Mouse (Mus musculus) heart, embryonic 13.5 days (tissue): Measurements from ENCODE around the gene Serpinb6a. TPM values are rescaled to one million over a fixed set of nuclear protein-coding genes. Genes with fewer than 3 reads are reported as not detected.
"Not testable (repeated sequence)": the region's sequence is repeated elsewhere in the genome, so short reads cannot be mapped to it uniquely, and the experiment has no call there.

Experiments
- ATAC-seq: fragments of 200-750 bp; cut with Nextera tagmentation; 2 replicates; pipeline ENCODE4 v1.8.0; 2017; ENCODE audit warnings: moderate TSS enrichment; ENCODE audit not compliant: insufficient number of reproducible peaks, low FRiP score, low TSS enrichment; ENCODE audit errors: extremely low read depth
- H3K27ac ChIP-seq: fragments of 300-500 bp; sonication (generic); replicated peaks from 2 replicates; pipeline ENCODE4 v1.5.1; 2015; ENCODE audit warnings: moderate library complexity, mild to moderate bottlenecking, inconsistent platforms
- H3K27me3 ChIP-seq: fragments of 300-500 bp; sonication (generic); replicated peaks from 2 replicates; pipeline ENCODE4 v1.6.1; 2015; ENCODE audit warnings: mild to moderate bottlenecking, inconsistent platforms
- H3K36me3 ChIP-seq: fragments of 300-500 bp; sonication (generic); 2 replicates; pipeline ENCODE4 v1.6.1; 2015; ENCODE audit warnings: mild to moderate bottlenecking, inconsistent platforms
- H3K4me1 ChIP-seq: fragments of 300-500 bp; sonication (generic); 2 replicates; pipeline ENCODE4 v1.6.1; 2015; ENCODE audit warnings: inconsistent platforms
- H3K4me2 ChIP-seq: fragments of 300-500 bp; sonication (generic); 2 replicates; pipeline ENCODE4 v1.6.1; 2015; ENCODE audit warnings: inconsistent platforms, mild to moderate bottlenecking, moderate library complexity
- H3K4me3 ChIP-seq: fragments of 300-500 bp; sonication (generic); 2 replicates; pipeline ENCODE4 v1.5.1; 2015; ENCODE audit warnings: moderate library complexity, mild to moderate bottlenecking, inconsistent platforms
- H3K9ac ChIP-seq: fragments of 300-500 bp; sonication (generic); 2 replicates; pipeline ENCODE4 v1.6.1; 2015; ENCODE audit warnings: inconsistent platforms, mild to moderate bottlenecking, moderate library complexity
- H3K9me3 ChIP-seq: fragments of 300-500 bp; sonication (generic); 2 replicates; pipeline ENCODE4 v1.6.1; 2016; ENCODE audit warnings: inconsistent platforms
- WGBS: fragments of 180-500 bp; shearing (Covaris S2); methylation state at CpG from one replicate; pipeline ENCODE4 v1.1.7; 2015; ENCODE audit warnings: mixed read lengths; 5-methylcytosine and 5-hydroxymethylcytosine counted together
- polyA plus RNA-seq: library from polyadenylated mRNA; unstranded; fragments of >200 nt; fragmentation: Nextera tagmentation; extraction: Ambion mirVana; gene quantifications from 2 replicates; pipeline ENCODE4 v1.2.1, GENCODE M21; 2015

Gene Serpinb6a
- polyA plus RNA-seq, 1 experiment from 2014 or later = 47.7 TPM

GRCm38 (mm10) chr13:33941288-33941808 lies 61.2 kb downstream of the Serpinb6a start:
- Histone ChIP-seq H3K4me1 (peaks cover 18% of the 10 kb centered on the region), H3K4me3 (no peak overlapping the region), H3K27ac (no peak overlapping the region), H3K27me3 (no peaks in the 10 kb centered on the region), H3K9ac (no peak overlapping the region), H3K4me2 (no peak overlapping the region), H3K9me3 (no peaks in the 10 kb centered on the region), H3K36me3 (no peaks in the 10 kb centered on the region)
- 78% methylated on average over 5 of the region's 5 CpGs for WGBS
- no peak for ATAC-seq

DNA sequence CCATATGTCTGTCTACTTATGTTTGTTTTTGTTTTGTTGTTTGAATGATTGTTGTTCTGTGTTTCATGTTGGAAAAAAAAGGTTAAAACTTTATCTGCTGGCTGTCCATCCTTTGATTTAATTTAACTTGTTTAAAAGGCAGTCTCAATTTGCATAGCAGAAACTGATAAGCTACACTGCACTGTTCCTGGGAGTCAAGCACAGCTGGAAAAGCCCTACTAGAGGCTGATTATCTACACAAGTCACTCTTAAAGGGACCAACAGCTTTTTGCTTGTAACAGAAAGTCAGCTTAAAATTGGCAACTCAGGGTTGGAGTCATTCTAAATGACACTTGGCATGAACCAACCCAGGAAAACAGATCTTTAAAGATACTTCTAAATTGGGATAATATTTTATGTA lies 65.0 kb downstream of the Serpinb6a start:
- H3K36me3 ChIP-seq, H3K27me3 ChIP-seq, H3K4me2 ChIP-seq, ATAC-seq, H3K9me3 ChIP-seq, H3K4me3 ChIP-seq, H3K9ac ChIP-seq: not testable (repeated sequence)
- Histone ChIP-seq H3K27ac (peak overlapping the region; percentile 26), H3K4me1 (peaks cover 33% of the 10 kb centered on the region)

DNA sequence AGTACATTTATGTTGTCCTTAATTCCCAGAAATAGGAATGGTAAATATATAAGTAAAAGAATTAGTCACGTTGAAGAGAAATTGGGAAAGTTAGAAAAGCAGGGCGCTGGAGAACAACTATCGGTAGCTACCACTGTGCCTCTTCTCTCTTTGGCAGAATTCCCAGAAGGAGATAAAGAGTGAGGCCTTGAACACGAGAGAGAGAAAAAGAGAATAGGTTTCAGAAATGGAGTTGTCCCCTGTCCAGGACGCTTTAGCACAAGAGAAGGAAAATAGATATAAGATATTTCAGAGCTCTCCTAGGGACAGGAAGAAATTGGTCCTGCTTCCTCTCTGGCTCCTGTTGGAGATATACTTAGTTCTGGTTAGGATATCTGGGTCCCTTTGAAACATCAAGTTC lies 65.4 kb downstream of the Serpinb6a start:
- no peak overlapping the region for H3K9ac ChIP-seq
- H3K27me3 ChIP-seq = no peaks in the 10 kb centered on the region
- H3K4me3 ChIP-seq = no peak overlapping the region
- H3K4me2 ChIP-seq = peak overlapping the region; percentile 81
- peak overlapping the region; percentile 26 for H3K27ac ChIP-seq
- 25% methylated on average over 5 of the region's 5 CpGs for WGBS
- H3K36me3 ChIP-seq = no peaks in the 10 kb centered on the region
- H3K4me1 ChIP-seq = peaks cover 32% of the 10 kb centered on the region
- no peak for ATAC-seq
- H3K9me3 ChIP-seq = no peaks in the 10 kb centered on the region

DNA sequence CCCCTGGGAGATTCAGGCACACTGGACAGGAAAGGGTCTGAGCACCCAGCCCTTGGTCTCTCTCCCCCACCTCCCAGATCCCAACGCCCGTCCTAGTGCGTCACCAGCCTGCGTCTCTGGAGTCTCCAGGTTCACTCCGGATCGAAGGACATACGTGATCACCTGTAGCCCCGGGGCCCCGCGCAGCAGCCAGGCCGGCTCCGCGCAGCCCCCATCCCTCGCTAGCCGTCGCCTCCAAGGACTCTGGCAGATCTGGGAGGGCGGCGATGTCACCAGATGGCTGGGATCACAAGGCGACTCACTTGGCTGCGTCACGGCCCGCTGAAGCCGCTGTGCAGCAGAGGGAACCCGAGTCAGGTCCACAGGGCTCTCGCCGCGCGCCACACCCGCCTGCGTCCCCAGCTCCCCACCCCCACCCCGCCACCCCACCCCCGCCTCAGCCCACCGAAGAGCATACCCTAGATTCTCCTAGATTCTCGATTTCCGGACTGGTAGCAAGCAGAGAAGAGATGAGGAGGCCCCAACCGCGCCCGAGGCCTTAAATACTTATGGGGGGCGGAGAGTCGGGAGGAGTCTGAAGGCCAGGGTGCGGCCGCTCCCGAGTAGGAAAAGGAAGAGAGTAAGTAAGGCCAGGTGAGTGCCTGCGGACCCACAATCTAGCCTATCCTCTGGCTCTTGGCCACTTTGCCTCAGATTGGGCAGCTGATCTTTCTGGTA lies 67.0 kb downstream of the Serpinb6a start:
- Histone ChIP-seq H3K27me3 (no peaks in the 10 kb centered on the region), H3K4me2 (peak overlapping the region; percentile 81), H3K27ac (peak overlapping the region; percentile 70), H3K9ac (peak overlapping the region; percentile 93), H3K4me3 (peak overlapping the region; percentile 84), H3K36me3 (peaks cover 5% of the 10 kb centered on the region; the same call in 1 of the 2 replicates), H3K4me1 (peaks cover 27% of the 10 kb centered on the region), H3K9me3 (no peaks in the 10 kb centered on the region)
- ATAC-seq = peak; percentile 54; the same call in 1 of the 2 replicates
- WGBS = under 1% methylated on average over 44 of the region's 44 CpGs

DNA sequence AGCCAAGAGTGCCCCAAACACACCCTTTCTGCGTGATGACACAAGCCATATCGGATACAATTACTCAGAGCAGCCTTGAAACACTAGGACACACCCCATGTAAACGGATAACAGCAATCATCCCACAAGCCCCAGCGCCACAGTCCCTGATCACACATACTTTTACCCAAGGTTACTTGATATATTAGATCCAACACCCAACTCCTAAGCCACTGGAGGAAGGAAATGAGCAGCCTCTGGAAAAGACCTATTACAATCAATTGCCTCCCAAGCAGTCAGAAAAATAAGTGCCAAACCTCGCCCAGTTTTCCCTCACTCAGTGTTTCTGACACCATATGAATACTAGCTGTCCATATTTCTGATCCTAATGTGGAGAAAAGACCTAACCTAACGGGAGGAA lies 67.9 kb downstream of the Serpinb6a start:
- peaks cover 12% of the 10 kb centered on the region for H3K36me3 ChIP-seq
- no peak for ATAC-seq
- WGBS = 65% methylated on average over 6 of the region's 6 CpGs
- H3K4me1 ChIP-seq = peaks cover 27% of the 10 kb centered on the region
- peak overlapping the region; percentile 81 for H3K4me2 ChIP-seq
- peak overlapping the region; percentile 93 for H3K9ac ChIP-seq
- H3K9me3 ChIP-seq = no peaks in the 10 kb centered on the region
- peak overlapping the region; percentile 84 for H3K4me3 ChIP-seq
- no peaks in the 10 kb centered on the region for H3K27me3 ChIP-seq
- no peak overlapping the region for H3K27ac ChIP-seq

GRCm38 (mm10) chr13:33930912-33931311 lies 71.7 kb downstream of the Serpinb6a start:
- H3K27ac ChIP-seq = no peak overlapping the region
- H3K27me3 ChIP-seq = no peaks in the 10 kb centered on the region
- no peak overlapping the region for H3K4me3 ChIP-seq
- H3K9ac ChIP-seq = no peak overlapping the region
- no peak overlapping the region for H3K4me2 ChIP-seq
- peaks cover 33% of the 10 kb centered on the region for H3K36me3 ChIP-seq
- ATAC-seq = no peak
- H3K4me1 ChIP-seq = peaks cover 11% of the 10 kb centered on the region
- no peaks in the 10 kb centered on the region for H3K9me3 ChIP-seq
- WGBS = 71% methylated on average over 3 of the region's 3 CpGs

DNA sequence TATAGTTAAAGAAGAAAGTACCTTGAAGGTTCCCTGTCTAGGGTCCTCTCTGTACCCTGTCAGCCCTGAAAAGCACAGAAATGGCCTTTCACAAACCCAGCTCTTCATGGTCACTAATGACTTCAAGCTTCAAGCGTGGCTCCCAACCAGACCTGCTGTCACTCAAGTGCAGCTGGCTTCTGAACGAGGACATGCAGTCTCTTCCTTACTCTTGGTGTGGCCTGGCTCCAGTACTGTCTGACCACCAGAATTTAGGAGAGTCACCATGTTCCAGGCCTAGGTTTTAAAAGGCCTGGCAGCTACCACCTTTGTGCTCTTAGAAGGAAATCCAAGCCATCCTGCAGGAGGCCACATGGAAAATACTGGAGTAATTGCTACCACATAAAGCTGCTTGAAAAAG lies 72.3 kb downstream of the Serpinb6a start:
- ATAC-seq = no peak
- WGBS = 74% methylated on average over 2 of the region's 2 CpGs
- Histone ChIP-seq H3K36me3 (peaks cover 34% of the 10 kb centered on the region), H3K4me1 (peaks cover 10% of the 10 kb centered on the region), H3K4me3 (no peak overlapping the region), H3K9me3 (no peaks in the 10 kb centered on the region), H3K27ac (no peak overlapping the region), H3K9ac (no peak overlapping the region), H3K27me3 (no peaks in the 10 kb centered on the region), H3K4me2 (no peak overlapping the region)

- H3K36me3 ChIP-seq = peaks cover 81% of the 10 kb centered on the region
- 55% methylated on average over 5 of the region's 5 CpGs for WGBS
Measured at GRCm38 (mm10) chr13:33921699-33922098, 80.9 kb downstream of the Serpinb6a start.

GRCm38 (mm10) chr13:33921041-33921440 lies 81.6 kb downstream of the Serpinb6a start:
- Histone ChIP-seq H3K27me3 (no peaks in the 10 kb centered on the region), H3K9ac (no peak overlapping the region), H3K4me3 (no peak overlapping the region), H3K36me3 (peaks cover 79% of the 10 kb centered on the region), H3K27ac (no peak overlapping the region), H3K4me2 (no peak overlapping the region), H3K9me3 (no peaks in the 10 kb centered on the region), H3K4me1 (no peaks in the 10 kb centered on the region)
- WGBS = 86% methylated on average over 6 of the region's 6 CpGs
- ATAC-seq = no peak

More at GRCm38 (mm10) chr13:33921699-33922098, 80.9 kb downstream of the Serpinb6a start:
- Histone ChIP-seq H3K9ac (no peak overlapping the region), H3K9me3 (no peaks in the 10 kb centered on the region), H3K27ac (no peak overlapping the region), H3K4me1 (no peaks in the 10 kb centered on the region), H3K4me2 (no peak overlapping the region), H3K4me3 (no peak overlapping the region), H3K27me3 (no peaks in the 10 kb centered on the region)
- no peak for ATAC-seq

- 47% methylated on average over 3 of the region's 3 CpGs for WGBS
- Histone ChIP-seq H3K4me1 (no peaks in the 10 kb centered on the region), H3K36me3 (no peaks in the 10 kb centered on the region), H3K4me3 (no peak overlapping the region), H3K9me3 (no peaks in the 10 kb centered on the region), H3K27ac (no peak overlapping the region), H3K4me2 (no peak overlapping the region), H3K9ac (no peak overlapping the region), H3K27me3 (no peaks in the 10 kb centered on the region)
- no peak for ATAC-seq
Measured at GRCm38 (mm10) chr13:33906821-33907220, 95.8 kb downstream of the Serpinb6a start.

GRCm38 (mm10) chr13:33905176-33905954 lies 97.2 kb downstream of the Serpinb6a start, which contains the start of gene Serpinb6c:
Gene Serpinb6c (minus strand): TSS chr13:33905708.
- ATAC-seq = no peak
- H3K36me3 ChIP-seq = no peaks in the 10 kb centered on the region
- H3K27me3 ChIP-seq = no peaks in the 10 kb centered on the region
- no peak within 1 kb of the TSS for H3K9ac ChIP-seq
- H3K4me3 ChIP-seq = no peak within 1 kb of the TSS
- WGBS = 71% methylated on average over 18 of the region's 18 CpGs
- no peaks in the 10 kb centered on the region for H3K4me1 ChIP-seq
- H3K4me2 ChIP-seq = no peak within 1 kb of the TSS
- H3K9me3 ChIP-seq = no peaks in the 10 kb centered on the region
- no peak within 1 kb of the TSS for H3K27ac ChIP-seq
